Mouse (Mus musculus) heart, postnatal 36 days (tissue): ENCODE results near the gene Cdc42bpb. TPM values are rescaled to one million over a fixed set of nuclear protein-coding genes. Genes with fewer than 3 reads are reported as not detected.

Experiments
- DNase-seq, 2 experiments: peaks; one replicate each; pipeline ENCODE4 v3.0.0; 2021 to 2022
- intact Hi-C: fragments of 180-260 bp; cut with DNase I; formaldehyde crosslinking; loops from one replicate; pipeline ENCODE4 v1.15.1; 2025
- total RNA-seq, 2 experiments: library from RNA; stranded (reverse); gene quantifications; 2 replicates each; pipeline ENCODE4 v1.2.3; 2021

The Cdc42bpb gene
- total RNA-seq, 2 experiments from 2014 or later, result 54.6 to 62.5 TPM

- DNase-seq, result no peak
- intact Hi-C loops, result no loop called here
Observed at GRCm38 (mm10) chr12:111349540-111350231, 27.8 kb downstream of the Cdc42bpb start.

DNA sequence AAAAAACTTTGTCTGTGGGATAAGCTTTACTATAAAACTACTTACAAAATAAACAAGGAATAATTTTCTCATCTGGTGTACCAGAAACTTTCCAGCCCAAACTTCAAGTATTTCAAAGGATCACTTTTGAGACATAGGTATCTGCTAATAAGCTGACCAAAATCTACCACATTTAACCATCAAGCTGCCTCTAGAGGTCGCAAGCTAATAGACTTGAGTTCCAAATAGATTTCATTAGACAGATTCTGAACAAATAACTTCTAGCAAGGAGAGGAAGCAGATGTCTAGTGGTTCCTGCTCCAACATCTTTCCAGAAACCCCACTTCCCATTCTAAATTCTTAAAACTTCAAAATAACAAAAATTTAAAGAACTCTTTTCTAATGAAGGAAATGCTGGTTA lies 33.6 kb downstream of the Cdc42bpb start:
- no peak for DNase-seq
- intact Hi-C loops, result no loop called here

GRCm38 (mm10) chr12:111340692-111341091 lies 36.8 kb downstream of the Cdc42bpb start:
- no peak for DNase-seq
- intact Hi-C loops, result no loop called here

DNA sequence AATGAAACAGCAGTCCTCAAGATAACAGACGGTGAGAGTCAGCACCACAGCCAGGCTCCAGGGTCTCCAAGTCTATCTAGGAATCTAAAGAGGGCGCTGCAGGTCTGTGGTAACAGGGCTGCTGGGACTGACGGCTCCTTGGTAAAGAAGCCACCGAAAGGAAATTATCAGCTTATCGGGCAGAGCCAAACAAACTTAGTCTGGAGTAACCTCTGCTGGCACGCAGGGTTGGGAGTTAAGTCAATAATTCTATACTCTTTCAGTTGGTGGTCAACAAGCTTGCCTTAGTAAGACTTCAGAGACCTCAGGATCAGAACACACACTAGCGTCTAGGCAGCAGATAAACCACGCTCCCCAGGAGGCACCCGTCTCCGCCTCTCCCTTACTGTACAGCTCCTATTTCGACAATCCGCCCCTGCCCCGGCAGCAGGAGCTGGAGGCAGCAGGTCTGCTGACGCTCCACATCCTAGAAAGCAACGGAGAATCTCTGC lies 39.6 kb downstream of the Cdc42bpb start:
- intact Hi-C loops, result no loop called here
- DNase-seq, result no peak

- intact Hi-C loops, result no loop called here
- DNase-seq, result no peak
Observed at GRCm38 (mm10) chr12:111333020-111333605, 44.4 kb downstream of the Cdc42bpb start.

GRCm38 (mm10) chr12:111332443-111332842 lies 45.1 kb downstream of the Cdc42bpb start:
- DNase-seq, result no peak
- intact Hi-C loops, result no loop called here

DNA sequence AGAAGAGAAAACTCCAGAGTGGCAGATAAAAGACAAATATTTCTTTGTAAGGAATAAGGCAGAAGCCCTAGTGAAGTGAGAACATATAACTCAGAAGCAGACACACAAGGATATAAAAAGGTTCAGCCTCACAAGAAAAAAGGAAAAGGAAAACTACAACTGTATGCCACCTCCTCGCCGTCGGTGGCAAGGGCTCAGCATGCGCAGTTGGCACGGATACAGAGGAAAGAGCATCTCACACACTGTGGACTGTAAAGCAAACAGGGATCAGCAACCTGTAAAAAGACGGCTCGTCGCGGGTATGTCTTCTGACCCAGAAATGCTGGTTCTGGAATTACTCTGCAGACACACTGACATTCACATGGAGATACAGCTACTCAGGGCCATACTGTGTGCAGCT lies 45.9 kb downstream of the Cdc42bpb start:
- intact Hi-C loops, result no loop called here
- DNase-seq, result no peak

DNA sequence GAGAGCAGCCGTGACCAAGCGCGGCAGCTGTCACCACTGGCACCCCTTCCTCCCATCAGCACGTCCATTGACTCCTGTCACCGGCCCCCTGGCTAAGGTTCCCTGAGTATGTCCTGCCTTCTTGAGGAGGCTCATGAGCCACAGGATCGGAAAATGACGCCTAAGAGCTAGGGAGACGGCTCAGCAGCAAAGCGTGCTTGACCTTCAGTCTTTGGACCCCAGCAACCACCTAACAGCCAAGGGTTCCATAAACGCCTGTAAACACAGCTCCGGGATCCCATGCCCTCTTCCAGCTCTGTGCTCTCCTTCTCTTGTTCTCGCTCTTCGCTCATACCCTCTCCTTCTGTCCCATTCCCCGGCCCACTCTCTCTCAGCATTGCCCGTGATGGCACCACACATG lies 48.2 kb downstream of the Cdc42bpb start:
- intact Hi-C loops, result no loop called here

DNA sequence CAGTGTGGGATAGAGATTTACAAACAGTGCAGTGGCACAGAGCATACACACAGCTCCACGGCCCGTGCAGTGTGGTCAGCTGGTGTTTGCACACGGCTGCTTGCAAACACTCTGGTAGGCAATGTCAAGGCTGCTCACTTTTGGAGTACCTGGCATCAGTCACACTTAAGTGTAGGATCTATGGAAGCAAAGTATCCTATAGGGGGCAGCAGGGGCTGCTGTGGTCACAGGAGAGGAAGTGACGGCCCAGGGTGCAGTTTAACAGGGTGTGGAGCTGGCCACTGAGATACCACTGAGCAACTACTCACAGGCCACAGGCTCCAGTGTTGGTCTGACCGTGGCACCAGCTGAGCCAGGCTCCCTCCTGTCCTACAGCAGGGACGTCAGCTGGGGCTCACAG lies 49.2 kb downstream of the Cdc42bpb start:
- DNase-seq, result no peak
- intact Hi-C loops, result no loop called here

More for the DNA sequence above, 48.2 kb downstream of the Cdc42bpb start:
- no peak for DNase-seq

DNA sequence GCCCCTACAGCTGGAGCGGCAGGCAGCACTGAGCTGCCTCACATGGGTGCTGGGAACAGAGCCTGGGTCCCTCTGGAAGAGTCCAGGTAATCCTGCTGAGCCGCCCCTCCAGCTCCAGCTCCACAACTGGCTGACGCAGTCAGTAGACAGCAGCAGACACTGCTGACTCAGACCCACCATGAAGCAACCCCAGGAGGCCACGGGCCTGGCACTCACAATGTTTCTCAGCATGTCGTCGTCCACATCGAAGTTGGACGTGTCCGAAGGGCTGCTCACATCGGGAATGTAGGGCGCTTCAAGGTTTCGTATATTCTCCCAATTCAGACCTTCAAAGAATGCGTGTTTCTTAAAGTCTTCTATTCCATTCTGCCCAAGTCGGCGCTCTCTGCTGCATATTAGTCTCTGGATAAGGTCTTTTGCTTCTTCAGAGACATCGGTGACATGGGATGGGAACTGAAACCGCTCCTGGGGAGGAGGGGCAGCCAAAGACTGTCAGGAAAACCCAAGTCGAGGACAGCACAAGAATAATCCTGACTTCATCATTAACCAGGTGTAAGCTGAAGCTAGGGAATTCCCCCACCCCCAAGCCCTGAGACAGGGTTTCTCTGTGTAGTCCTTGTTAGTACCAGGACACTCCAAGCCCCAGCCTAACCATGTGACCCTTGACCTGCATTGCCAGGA lies 51.6 kb downstream of the Cdc42bpb start:
- intact Hi-C loops, result no loop called here
- no peak for DNase-seq

- DNase-seq, result no peak
- intact Hi-C loops, result no loop called here
Observed at GRCm38 (mm10) chr12:111324949-111325348, 52.6 kb downstream of the Cdc42bpb start.

GRCm38 (mm10) chr12:111324536-111324935 lies 53.0 kb downstream of the Cdc42bpb start:
- intact Hi-C loops, result no loop called here
- DNase-seq, result no peak

DNA sequence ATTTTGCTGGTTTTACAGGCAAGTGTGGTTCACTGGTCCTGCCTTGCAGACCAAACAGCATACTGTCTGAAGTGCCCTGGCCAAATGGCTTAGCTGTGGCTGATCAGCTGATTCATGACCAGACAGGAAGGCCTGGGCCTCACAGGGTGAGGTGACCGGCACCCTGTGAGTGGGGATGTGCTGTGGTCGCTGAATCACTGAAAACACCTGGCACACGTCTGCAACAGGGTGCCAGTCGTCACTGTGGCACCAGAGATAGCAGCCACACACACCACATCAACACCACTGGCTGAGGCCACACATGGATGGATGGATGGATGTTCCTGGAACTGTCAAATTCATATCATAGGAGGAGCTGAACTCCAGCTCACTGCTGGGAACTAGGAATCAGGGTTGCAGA lies 54.1 kb downstream of the Cdc42bpb start:
- DNase-seq, result no peak
- intact Hi-C loops, result no loop called here

DNA sequence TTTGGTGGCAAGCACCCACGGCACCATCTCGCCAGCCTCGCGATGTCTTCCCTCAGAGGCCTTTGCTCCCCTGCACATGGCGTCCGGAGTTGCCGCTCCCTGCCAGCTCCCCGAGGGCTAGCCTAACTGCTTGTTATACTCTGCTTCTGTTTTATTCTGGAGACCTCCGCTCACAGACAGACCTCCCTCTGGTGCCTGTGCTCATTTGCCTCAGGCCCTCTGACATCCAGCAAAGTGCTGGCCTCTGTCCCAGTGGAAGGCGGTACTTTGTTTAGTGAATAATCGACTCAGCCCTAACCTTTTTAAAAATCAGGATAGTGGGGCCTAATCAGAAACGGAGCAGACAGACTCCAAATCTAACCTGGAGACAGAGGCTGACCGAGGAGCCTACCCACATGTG lies 55.7 kb downstream of the Cdc42bpb start:
- intact Hi-C loops, result no loop called here
- no peak for DNase-seq

- DNase-seq, result no peak
- intact Hi-C loops, result no loop called here
Observed at GRCm38 (mm10) chr12:111320549-111320948, 57.0 kb downstream of the Cdc42bpb start.

- no peak for DNase-seq
- intact Hi-C loops, result no loop called here
Observed at GRCm38 (mm10) chr12:111317694-111318093, 59.8 kb downstream of the Cdc42bpb start.

DNA sequence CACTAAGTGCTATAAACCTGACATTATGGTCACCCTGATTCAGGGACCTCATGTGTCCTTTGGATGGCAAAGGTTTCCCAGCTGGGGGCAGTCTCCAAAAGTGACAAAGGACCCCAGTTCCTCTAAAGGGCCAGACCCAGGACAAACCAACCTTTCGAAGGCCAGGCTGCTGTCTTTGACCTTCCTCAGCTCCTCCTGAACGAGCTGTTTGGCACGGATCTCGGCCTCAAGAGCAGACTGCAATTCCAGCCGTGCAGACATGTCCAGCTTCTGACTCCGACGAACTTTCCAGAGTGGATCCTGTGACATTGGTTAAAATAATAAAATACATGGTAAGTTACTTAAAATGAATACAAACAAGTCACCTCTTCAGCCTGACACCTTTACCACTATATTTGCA lies 63.2 kb downstream of the Cdc42bpb start:
- intact Hi-C loops, result loop anchor here (5.0 kb wide), 1 partner anchor 328 kb away; no protein-coding TSS in a partner anchor
- no peak for DNase-seq

- intact Hi-C loops, result loop anchor here (5.0 kb wide), 1 partner anchor 331 kb away; no protein-coding TSS in a partner anchor
Observed at GRCm38 (mm10) chr12:111311775-111312174, 65.7 kb downstream of the Cdc42bpb start.

GRCm38 (mm10) chr12:111309931-111310330 lies 67.6 kb downstream of the Cdc42bpb start:
- no peak for DNase-seq
- intact Hi-C loops, result loop anchor here (5.0 kb wide), 1 partner anchor 332 kb away; no protein-coding TSS in a partner anchor

More at GRCm38 (mm10) chr12:111311775-111312174, 65.7 kb downstream of the Cdc42bpb start:
- DNase-seq, result no peak

- intact Hi-C loops, result no loop called here
- no peak for DNase-seq
Observed at GRCm38 (mm10) chr12:111309256-111309655, 68.3 kb downstream of the Cdc42bpb start.

GRCm38 (mm10) chr12:111306821-111307220 lies 70.7 kb downstream of the Cdc42bpb start:
- intact Hi-C loops, result no loop called here
- DNase-seq, result no peak
